Mouse (Mus musculus) CH12.LX (cell line): Measurements from ENCODE around the gene Myo16. TPM values are rescaled to one million over a fixed set of nuclear protein-coding genes. Genes with fewer than 3 reads are reported as not detected.

ENCODE experiments used
- DNase-seq: peaks from one replicate; pipeline ENCODE4 v3.0.0-alpha.2; 2013; ENCODE audit errors: extremely low read depth
- H3K27ac ChIP-seq: 2 replicates; pipeline ENCODE4 v1.5.1; 2012; ENCODE audit warnings: low read depth, mild to moderate bottlenecking, control low read depth, moderate library complexity; ENCODE audit not compliant: insufficient read depth
- H3K27me3 ChIP-seq: replicated peaks from 2 replicates; pipeline ENCODE3; 2012; ENCODE audit warnings: inconsistent platforms
- H3K36me3 ChIP-seq, 2 experiments: replicated peaks in 1 of 2; 2 replicates each; pipeline versions ENCODE3 to v1.6.1; 2012; ENCODE audit warnings: inconsistent platforms in 1 of 2, low read length in 1 of 2, mild to moderate bottlenecking in 1 of 2, mixed read lengths in 1 of 2, moderate library complexity in 1 of 2; ENCODE audit not compliant: control insufficient read depth in 1 of 2, insufficient read depth in 1 of 2
- H3K4me1 ChIP-seq, 2 experiments: 2 replicates each; pipeline ENCODE4 v1.6.1; 2012; ENCODE audit warnings: inconsistent platforms in 1 of 2, moderate library complexity in 1 of 2; ENCODE audit not compliant: insufficient read depth in 2 of 2, control insufficient read depth in 1 of 2
- H3K4me2 ChIP-seq: 2 replicates; pipeline ENCODE4 v1.6.1; 2012; ENCODE audit warnings: low read depth, mild to moderate bottlenecking, control low read depth; ENCODE audit not compliant: poor library complexity, insufficient read depth, severe bottlenecking
- H3K4me3 ChIP-seq, 3 experiments: fragments of 150-350 bp in 1 of 3; sonication (generic) in 1 of 3; replicated peaks in 1 of 3; 2 replicates each; pipeline versions ENCODE3 to v1.5.1; 2011 to 2012; ENCODE audit warnings: low read depth in 2 of 3, low read length in 2 of 3, mild to moderate bottlenecking in 2 of 3, moderate library complexity in 2 of 3, control low read depth in 1 of 3, improper control_type of control experiment in 1 of 3, inconsistent platforms in 1 of 3, mixed read lengths in 1 of 3; ENCODE audit not compliant: poor library complexity in 1 of 3
- H3K79me2 ChIP-seq: replicated peaks from 2 replicates; pipeline ENCODE4 v1.6.1; 2012; ENCODE audit warnings: mild to moderate bottlenecking, moderate library complexity; ENCODE audit not compliant: control insufficient read depth, poor library complexity, insufficient read depth, severe bottlenecking; ENCODE audit errors: extremely low read depth
- H3K9ac ChIP-seq: 2 replicates; pipeline ENCODE4 v1.6.1; 2012; ENCODE audit warnings: low read depth, mild to moderate bottlenecking, control low read depth, moderate library complexity; ENCODE audit not compliant: insufficient read depth
- H3K9me3 ChIP-seq: replicated peaks from 2 replicates; pipeline ENCODE3; 2012; ENCODE audit warnings: low read length, inconsistent platforms, mixed read lengths
- CHD1 ChIP-seq: IDR thresholded peaks from 2 replicates; pipeline ENCODE4 v1.6.1; 2012; ENCODE audit warnings: low read depth, low read length, improper control_type of control experiment, inconsistent platforms
- ELF1 ChIP-seq: IDR thresholded peaks from 2 replicates; pipeline ENCODE4 v1.6.1; 2014; ENCODE audit warnings: low read depth, mild to moderate bottlenecking, inconsistent platforms, low read length, improper control_type of control experiment
- KAT2A ChIP-seq: IDR thresholded peaks from 2 replicates; pipeline ENCODE4 v1.6.1; 2012; ENCODE audit warnings: low read length, improper control_type of control experiment, inconsistent platforms; ENCODE audit not compliant: insufficient replicate concordance
- MAFK ChIP-seq: IDR thresholded peaks from 2 replicates; pipeline ENCODE4 v1.6.1; 2011; ENCODE audit warnings: low read length, improper control_type of control experiment; ENCODE audit not compliant: insufficient replicate concordance
- MAX ChIP-seq: IDR thresholded peaks from 2 replicates; pipeline ENCODE4 v1.6.1; 2011; ENCODE audit warnings: low read length, improper control_type of control experiment
- MEF2A ChIP-seq: IDR thresholded peaks from 2 replicates; pipeline ENCODE4 v1.6.1; 2014; ENCODE audit warnings: low read depth, mild to moderate bottlenecking, inconsistent platforms, low read length, improper control_type of control experiment, borderline replicate concordance
- MXI1 ChIP-seq: IDR thresholded peaks from 2 replicates; pipeline ENCODE4 v1.6.1; 2011; ENCODE audit warnings: mild to moderate bottlenecking, low read depth, low read length, improper control_type of control experiment
- PAX5 ChIP-seq: IDR thresholded peaks from 2 replicates; pipeline ENCODE4 v1.6.1; 2012; ENCODE audit warnings: low read length, inconsistent platforms, mixed read lengths
- POLR2AphosphoS2 ChIP-seq: IDR thresholded peaks from 2 replicates; pipeline ENCODE4 v1.6.1; 2011; ENCODE audit warnings: low read depth, low read length, improper control_type of control experiment
- SIN3A ChIP-seq: IDR thresholded peaks from 2 replicates; pipeline ENCODE4 v1.6.1; 2012; ENCODE audit warnings: low read length, improper control_type of control experiment, inconsistent platforms
- USF1 ChIP-seq: IDR thresholded peaks from 2 replicates; pipeline ENCODE4 v1.6.1; 2014; ENCODE audit warnings: low read depth, mild to moderate bottlenecking, inconsistent platforms, low read length, improper control_type of control experiment
- USF2 ChIP-seq: conservative IDR thresholded peaks from 2 replicates; pipeline ENCODE4 v1.6.1; 2011; ENCODE audit warnings: low read depth, low read length, improper control_type of control experiment
- ZC3H11A ChIP-seq: IDR thresholded peaks from 2 replicates; pipeline ENCODE4 v1.6.1; 2012; ENCODE audit warnings: low read depth, mild to moderate bottlenecking, inconsistent platforms, low read length, improper control_type of control experiment
- ZMIZ1 ChIP-seq: IDR thresholded peaks from 2 replicates; pipeline ENCODE4 v1.6.1; 2012; ENCODE audit warnings: low read depth, mild to moderate bottlenecking, inconsistent platforms, low read length, improper control_type of control experiment
- ZNF384 ChIP-seq: IDR thresholded peaks from 2 replicates; pipeline ENCODE4 v1.6.1; 2012; ENCODE audit warnings: low read depth, low read length, improper control_type of control experiment, inconsistent platforms
- dilution Hi-C: fragments of 300-500 bp; cut with MboI; formaldehyde crosslinking; loops from 2 replicates; pipeline ENCODE4 v1.14.3; 2020; ENCODE audit warnings: low sequenced_read_pairs; ENCODE audit not compliant: extremely low pct_unique_long_range_greater_than_20kb, extremely low pct_ligation_motif_present
- in situ Hi-C: fragments of 300-500 bp; cut with MboI; formaldehyde crosslinking; loops from 3 replicates; pipeline ENCODE4 v1.14.3; 2019; ENCODE audit warnings: low sequenced_read_pairs, low pct_ligation_motif_present, low pct_unique_long_range_greater_than_20kb, mixed read lengths
- polyA plus RNA-seq: library from polyadenylated mRNA; unstranded; fragments of >175 nt; gene quantifications from 2 replicates; pipeline ENCODE4 v1.2.1, GENCODE M21; 2012; ENCODE audit warnings: low read depth; ENCODE audit not compliant: insufficient read length
- total RNA-seq, 2 experiments: library from RNA; depleted of rRNA; stranded (reverse); fragments of 300-350 nt in 1 of 2; fragments of >200 nt in 1 of 2; gene quantifications; 2 replicates each; pipeline ENCODE4 v1.2.3; 2012 to 2014

Gene Myo16
- total and polyA plus RNA-seq, 3 experiments = not detected

DNA sequence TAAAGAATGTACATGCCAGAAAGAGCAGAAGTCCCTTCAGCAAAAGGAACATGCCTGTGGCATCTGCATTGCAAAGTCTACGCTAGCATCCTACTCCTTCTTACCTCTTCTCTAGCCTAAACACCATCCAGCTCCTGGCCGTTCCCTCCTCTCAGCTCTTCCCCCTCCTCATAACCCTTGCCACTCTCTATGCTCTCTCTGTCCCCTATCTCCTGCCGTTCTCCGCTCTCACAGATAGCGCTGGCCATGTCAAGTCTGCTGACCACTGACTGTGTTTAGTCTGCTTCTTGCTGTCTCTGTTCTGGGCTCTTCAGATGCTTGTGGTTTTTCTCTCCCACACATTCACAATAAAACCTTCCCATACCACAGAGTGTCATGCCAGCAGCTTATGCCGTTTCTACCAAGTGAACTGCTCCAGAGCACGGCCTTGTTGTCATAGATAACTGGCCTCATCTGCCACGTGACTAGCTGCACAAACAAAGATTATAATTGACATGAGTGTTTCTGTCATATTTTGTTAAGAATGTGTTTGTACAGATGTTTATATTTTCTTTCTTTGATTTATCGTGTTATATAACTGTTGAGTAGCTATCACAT lies 501.3 kb downstream of the Myo16 start:
- dilution Hi-C loops (no loop called here), in situ Hi-C loops (no loop called here)
- peaks cover 4 to 8% of the 10 kb centered on the region in 2 experiments; a peak in 3 of 4 replicates for H3K4me1 ChIP-seq
- H3K4me3 ChIP-seq = no peak overlapping the region
- DNase-seq = no peak
- H3K79me2 ChIP-seq = no peaks in the 10 kb centered on the region
- TF ChIP-seq MEF2A (no peak), SIN3A (no peak), KAT2A (no peak), ZC3H11A (no peak), MXI1 (no peak), MAX (no peak)
- no peaks in the 10 kb centered on the region for H3K27me3 ChIP-seq
- H3K9ac ChIP-seq = no peak overlapping the region
- no peaks in the 10 kb centered on the region for H3K36me3 ChIP-seq
- no peaks in the 10 kb centered on the region for H3K9me3 ChIP-seq
- no peak overlapping the region for H3K4me2 ChIP-seq
- no peak overlapping the region for H3K27ac ChIP-seq

DNA sequence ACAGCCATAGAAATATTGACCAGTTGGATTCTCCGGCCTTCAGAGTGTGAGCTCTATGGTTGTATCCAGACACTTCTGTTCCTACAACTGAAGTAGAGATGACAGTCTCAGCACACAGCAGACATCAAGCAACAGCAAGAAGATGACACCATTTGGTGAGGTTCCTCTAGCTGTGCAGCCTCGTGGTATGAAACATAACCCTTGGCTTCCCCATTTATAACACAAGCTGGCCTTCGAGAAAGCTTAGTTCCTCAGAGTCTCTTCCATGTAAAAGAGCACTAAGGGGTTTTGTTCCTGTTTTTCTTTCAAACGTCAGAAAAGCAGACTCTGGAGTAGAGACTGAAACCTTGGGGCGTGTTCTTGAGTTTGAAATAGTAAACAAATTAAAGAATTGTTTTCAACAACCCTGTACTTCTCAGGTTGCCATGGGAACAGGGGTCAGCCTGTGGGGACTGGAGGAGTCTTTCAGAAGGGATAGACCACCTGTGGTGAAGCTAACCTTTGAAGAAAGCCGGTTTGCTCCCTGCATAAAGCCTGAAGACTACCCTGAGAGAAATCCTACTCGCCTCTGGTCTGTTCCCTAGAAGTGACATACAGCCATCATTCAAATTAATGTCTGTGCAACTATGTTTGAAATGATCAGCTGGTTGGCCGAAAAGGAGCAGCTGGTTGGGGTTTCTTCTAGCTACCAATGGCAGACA lies 510.2 kb downstream of the Myo16 start:
- Histone ChIP-seq H3K9me3 (peaks cover 2% of the 10 kb centered on the region), H3K27ac (no peak overlapping the region), H3K4me3 (no peak overlapping the region), H3K4me2 (no peak overlapping the region), H3K4me1 (peaks cover 0 to 7% of the 10 kb centered on the region in 2 experiments; a peak in 2 of 4 replicates), H3K79me2 (no peaks in the 10 kb centered on the region), H3K36me3 (no peaks in the 10 kb centered on the region), H3K27me3 (no peaks in the 10 kb centered on the region), H3K9ac (no peak overlapping the region)
- TF ChIP-seq ZMIZ1 (no peak), ZNF384 (no peak), USF1 (no peak), POLR2AphosphoS2 (no peak), ELF1 (no peak), USF2 (no peak), PAX5 (no peak), MAFK (no peak), CHD1 (no peak)
- dilution Hi-C loops = no loop called here
- DNase-seq = no peak
- in situ Hi-C loops = no loop called here
